16 mouse cellular contexts compared by ENCODE assay signal in the genomic region with DNA sequence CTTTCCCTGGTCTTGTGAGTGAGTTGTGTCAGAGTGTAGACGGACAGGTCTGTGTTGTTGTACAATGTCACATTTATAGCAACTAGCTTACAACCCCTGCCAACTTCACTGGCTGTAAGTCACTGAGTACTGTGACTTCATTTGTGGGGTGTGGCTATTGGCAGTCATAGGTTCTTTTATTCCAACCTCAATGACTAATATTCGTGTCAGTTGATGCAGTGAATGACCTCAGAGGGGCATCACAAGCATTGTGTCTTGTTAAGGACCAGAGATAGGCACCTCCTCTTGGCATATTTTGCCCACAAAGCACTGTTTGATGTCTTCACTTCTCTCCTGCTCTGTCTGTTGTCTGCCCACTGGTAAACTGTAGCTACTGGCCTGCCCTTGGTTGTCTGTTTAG. TPM values are rescaled to one million over a fixed set of nuclear protein-coding genes. Genes with fewer than 3 reads are reported as not detected.
DNase-seq lines count a peak whose midpoint lies in the region.
"Had no signal": no experiment of that assay in that cellular context is flagged by ENCODE, and none has a peak within 500 bp of the region (broad histone marks: within the 10 kb centered on the region; RNA-seq: fewer than 3 reads in every experiment).

No protein-coding gene starts in this region.

- DNase-seq in 3134 (ENCODE audit: extremely low read depth, insufficient read length, low spot score) (peak; percentile 60), 416B (ENCODE audit: low read depth) (peak; percentile 57), NIH3T3 (ENCODE audit: low read depth) (peak; percentile 15)
- peak; percentile 5 for DNase-seq in fibroblast of lung, adult 2 months (ENCODE audit: low read depth)
- no peak for DNase-seq in layer of hippocampus, postnatal 10 days (ENCODE audit: low spot score in 2 of 2)
- no peak for DNase-seq in spleen, adult 18-20 months
- no peak for DNase-seq in right cerebral cortex, postnatal 10 days (ENCODE audit: low spot score in 2 of 2)
- DNase-seq: adrenal gland, adult 2 months; adrenal gland, postnatal 10 days; adrenal gland, postnatal 25 days; cerebellum, adult 11-12 months; cerebellum, adult 2 months; cerebellum, adult 9-10 months; cerebellum, postnatal 10 days; cerebellum, postnatal 25 days had no signal

RNA-seq across cellular contexts. Expression of gene Steap3, which starts 33.3 kb away (rescaled TPM):
- total RNA-seq in layer of hippocampus, postnatal 10 days (2021): 1 to 10 TPM; 7.9 to 8.9 TPM

RNA-seq across cellular contexts. Expression of gene C1ql2, which starts 34.6 kb away (rescaled TPM):
- total RNA-seq in layer of hippocampus, postnatal 10 days (2021): 10 to 100 TPM; 21.3 to 22.5 TPM
- total RNA-seq: adrenal gland, adult 2 months; adrenal gland, postnatal 25 days; MEL had no signal

Comparison
In these comparisons a context has a peak if more than half of its experiments do, and no peak if none do; other contexts are left out.
1. DNase-seq: peak in 3134 (single experiment), 416B (single experiment), NIH3T3 (single experiment) and fibroblast of lung, adult 2 months (single experiment); none in layer of hippocampus, postnatal 10 days (0 of 2), spleen, adult 18-20 months (0 of 2) and right cerebral cortex, postnatal 10 days (0 of 2).